Mouse (Mus musculus): ENCODE measurements around the gene Tgtp1. TPM values are rescaled to one million over a fixed set of nuclear protein-coding genes. Genes with fewer than 3 reads are reported as not detected.
"Not testable (repeated sequence)": the region's sequence is repeated elsewhere in the genome, so short reads cannot be mapped to it uniquely, and the experiment has no call there.

Tgtp1 gene
- 0.53 and 1.5 TPM in 2 replicates for polyA plus RNA-seq (2015; fragmentation: Nextera tagmentation; extraction: Ambion mirVana)

- H3K4me3 ChIP-seq (ENCODE audit: low read length); H3K4me1 ChIP-seq (replicated peaks; ENCODE audit: control insufficient read depth, insufficient read depth, low read length); H3K4me2 ChIP-seq (ENCODE audit: low read depth, low read length); H3K27me3 ChIP-seq (ENCODE audit: control insufficient read depth, insufficient read depth, low read depth, low read length); H3K9me3 ChIP-seq (ENCODE audit: control insufficient read depth, low read length); H3K9ac ChIP-seq (ENCODE audit: low read length); H3K36me3 ChIP-seq (ENCODE audit: control insufficient read depth, insufficient read depth, low read length): not testable (repeated sequence)
- H3K27ac ChIP-seq (ENCODE audit: low read length): peak within 1 kb of the TSS; percentile 33
- peak; percentile 67 for ATAC-seq (ENCODE audit: low read depth)
- WGBS: 21% methylated on average over 2 of the region's 2 CpGs
Observed at GRCm38 (mm10) chr11:48994018-48994417, at the start of gene Tgtp1. Tgtp1 (minus strand) TSS chr11:48994172.

DNA sequence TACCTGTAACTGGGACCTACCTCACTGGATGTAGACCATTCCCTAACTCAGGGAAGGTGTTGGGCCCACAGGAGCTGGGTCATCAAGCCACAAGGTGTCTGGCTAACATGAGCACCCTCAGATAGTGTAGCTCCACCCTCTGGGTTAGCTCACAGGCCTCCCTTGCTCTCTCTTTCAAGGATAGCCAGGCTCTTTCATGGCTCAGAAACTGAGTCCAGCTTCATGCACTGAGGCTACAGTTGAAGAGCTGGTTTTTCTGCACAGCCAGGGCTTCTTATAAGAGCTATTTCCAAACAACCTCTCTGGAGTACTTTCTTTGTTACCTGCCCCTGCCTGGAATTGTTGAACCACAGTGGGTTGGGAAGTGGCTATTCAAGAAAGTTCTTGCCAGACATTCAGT lies 18.1 kb upstream of the Tgtp1 start:
- peak overlapping the region; percentile 49; the same call in 1 of the 2 replicates for H3K27ac ChIP-seq (ENCODE audit: low read length)
- ATAC-seq (ENCODE audit: low read depth): peak; percentile 89
- H3K4me3 ChIP-seq (ENCODE audit: low read length): not testable (repeated sequence)

DNA sequence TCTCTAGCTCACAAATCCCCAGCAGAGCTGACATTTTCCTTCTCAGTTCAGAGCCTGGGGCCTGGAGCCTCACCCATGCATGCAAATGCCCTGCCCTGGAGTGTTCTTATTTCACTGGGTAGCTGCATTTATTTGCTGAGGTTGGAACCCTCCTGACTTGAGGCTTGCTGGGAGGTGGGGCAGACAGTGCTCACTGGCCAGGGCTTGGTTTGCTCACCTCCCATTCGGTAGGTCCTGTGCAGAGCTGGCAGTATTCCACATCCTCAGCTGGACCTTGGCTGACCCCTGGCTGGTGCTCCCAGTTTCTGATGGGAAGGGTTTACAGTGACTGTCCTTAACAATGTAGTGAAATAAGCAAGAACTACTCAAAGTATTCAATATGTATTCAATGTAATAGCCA lies 12.8 kb upstream of the Tgtp1 start:
- H3K9me3 ChIP-seq (ENCODE audit: control insufficient read depth, low read length); H3K27ac ChIP-seq (ENCODE audit: low read length); H3K4me2 ChIP-seq (ENCODE audit: low read depth, low read length); H3K4me1 ChIP-seq (replicated peaks; ENCODE audit: control insufficient read depth, insufficient read depth, low read length); H3K36me3 ChIP-seq (ENCODE audit: control insufficient read depth, insufficient read depth, low read length); H3K27me3 ChIP-seq (ENCODE audit: control insufficient read depth, insufficient read depth, low read depth, low read length); H3K4me3 ChIP-seq (ENCODE audit: low read length); H3K9ac ChIP-seq (ENCODE audit: low read length): not testable (repeated sequence)
- WGBS: 20% methylated on average over 1 of the region's 1 CpGs
- ATAC-seq (ENCODE audit: low read depth): peak; percentile 75

More for the DNA sequence above, 18.1 kb upstream of the Tgtp1 start:
- H3K36me3 ChIP-seq (ENCODE audit: control insufficient read depth, insufficient read depth, low read length); H3K27me3 ChIP-seq (ENCODE audit: control insufficient read depth, insufficient read depth, low read depth, low read length); H3K9me3 ChIP-seq (ENCODE audit: control insufficient read depth, low read length); H3K4me2 ChIP-seq (ENCODE audit: low read depth, low read length); H3K9ac ChIP-seq (ENCODE audit: low read length); H3K4me1 ChIP-seq (replicated peaks; ENCODE audit: control insufficient read depth, insufficient read depth, low read length): not testable (repeated sequence)

DNA sequence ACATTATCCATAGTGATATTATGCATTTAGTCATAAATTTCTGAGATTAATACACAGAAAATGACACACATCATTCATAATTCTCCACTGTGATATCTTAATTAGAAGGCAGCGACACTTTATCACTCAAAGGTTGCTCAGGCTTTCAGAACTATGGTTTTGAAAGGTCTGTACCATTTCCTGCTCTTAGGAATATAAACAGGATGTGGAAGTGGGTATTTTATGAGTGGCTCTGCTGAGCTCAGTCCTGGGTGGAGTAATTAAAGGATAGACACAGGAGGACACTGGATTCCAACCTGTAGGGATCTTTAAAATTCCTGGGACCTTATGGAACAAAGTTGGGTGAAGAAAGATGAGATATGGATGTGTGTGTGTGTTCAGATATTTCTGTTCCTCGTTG lies 12.3 kb upstream of the Tgtp1 start:
- not testable (repeated sequence) for H3K4me3 ChIP-seq (ENCODE audit: low read length); H3K36me3 ChIP-seq (ENCODE audit: control insufficient read depth, insufficient read depth, low read length); H3K9me3 ChIP-seq (ENCODE audit: control insufficient read depth, low read length); H3K27me3 ChIP-seq (ENCODE audit: control insufficient read depth, insufficient read depth, low read depth, low read length); H3K4me2 ChIP-seq (ENCODE audit: low read depth, low read length); H3K9ac ChIP-seq (ENCODE audit: low read length); H3K4me1 ChIP-seq (replicated peaks; ENCODE audit: control insufficient read depth, insufficient read depth, low read length); H3K27ac ChIP-seq (ENCODE audit: low read length)
- ATAC-seq (ENCODE audit: low read depth): peak; percentile 38; the same call in 1 of the 2 replicates
- 37% methylated on average over 2 of the region's 2 CpGs for WGBS

GRCm38 (mm10) chr11:49000411-49000810 lies 6.4 kb upstream of the Tgtp1 start:
- not testable (repeated sequence) for H3K27ac ChIP-seq (ENCODE audit: low read length); H3K4me3 ChIP-seq (ENCODE audit: low read length); H3K4me2 ChIP-seq (ENCODE audit: low read depth, low read length); H3K4me1 ChIP-seq (replicated peaks; ENCODE audit: control insufficient read depth, insufficient read depth, low read length); H3K9ac ChIP-seq (ENCODE audit: low read length); H3K36me3 ChIP-seq (ENCODE audit: control insufficient read depth, insufficient read depth, low read length); ATAC-seq (ENCODE audit: low read depth); H3K9me3 ChIP-seq (ENCODE audit: control insufficient read depth, low read length); H3K27me3 ChIP-seq (ENCODE audit: control insufficient read depth, insufficient read depth, low read depth, low read length)
- 65% methylated on average over 1 of the region's 1 CpGs for WGBS

DNA sequence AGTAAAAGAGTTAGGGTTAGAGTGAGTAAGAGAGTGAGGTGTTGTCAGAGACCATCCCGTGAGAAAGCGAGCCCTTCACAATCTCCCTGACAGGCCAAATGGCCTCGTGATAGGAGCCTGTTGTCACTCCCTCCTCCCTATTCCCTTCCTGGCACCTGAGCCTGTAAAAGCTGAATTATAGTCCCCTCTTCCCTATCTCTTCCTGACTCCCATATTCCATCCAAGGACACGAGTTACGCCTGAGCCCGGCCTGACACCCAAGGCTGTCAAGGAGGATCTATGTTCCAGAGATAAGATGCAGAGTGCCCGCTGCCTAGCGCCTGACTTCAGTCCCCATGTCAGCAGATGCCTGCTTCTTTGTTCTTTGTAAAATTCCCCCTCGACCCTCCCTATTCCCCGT lies 676 bp downstream of the Tgtp1 start:
- not testable (repeated sequence) for H3K27ac ChIP-seq (ENCODE audit: low read length); H3K36me3 ChIP-seq (ENCODE audit: control insufficient read depth, insufficient read depth, low read length); ATAC-seq (ENCODE audit: low read depth); H3K4me3 ChIP-seq (ENCODE audit: low read length); H3K27me3 ChIP-seq (ENCODE audit: control insufficient read depth, insufficient read depth, low read depth, low read length); H3K9ac ChIP-seq (ENCODE audit: low read length); H3K4me1 ChIP-seq (replicated peaks; ENCODE audit: control insufficient read depth, insufficient read depth, low read length); H3K4me2 ChIP-seq (ENCODE audit: low read depth, low read length); H3K9me3 ChIP-seq (ENCODE audit: control insufficient read depth, low read length)
- 23% methylated on average over 10 of the region's 10 CpGs for WGBS

- not testable (repeated sequence) for H3K27ac ChIP-seq (ENCODE audit: low read length); ATAC-seq (ENCODE audit: low read depth); H3K9ac ChIP-seq (ENCODE audit: low read length); H3K27me3 ChIP-seq (ENCODE audit: control insufficient read depth, insufficient read depth, low read depth, low read length); H3K4me3 ChIP-seq (ENCODE audit: low read length); H3K4me1 ChIP-seq (replicated peaks; ENCODE audit: control insufficient read depth, insufficient read depth, low read length); H3K36me3 ChIP-seq (ENCODE audit: control insufficient read depth, insufficient read depth, low read length); H3K4me2 ChIP-seq (ENCODE audit: low read depth, low read length); H3K9me3 ChIP-seq (ENCODE audit: control insufficient read depth, low read length)
- 33% methylated on average over 4 of the region's 4 CpGs for WGBS
Observed at GRCm38 (mm10) chr11:48991740-48992520, 2.0 kb downstream of the Tgtp1 start, which contains the start of gene Gm12185. Gm12185 (minus strand) TSS chr11:48992226.

GRCm38 (mm10) chr11:48989981-48990380 lies 4.0 kb downstream of the Tgtp1 start:
- WGBS: 72% methylated on average over 2 of the region's 2 CpGs
- H3K9ac ChIP-seq (ENCODE audit: low read length); H3K4me3 ChIP-seq (ENCODE audit: low read length); H3K27ac ChIP-seq (ENCODE audit: low read length); ATAC-seq (ENCODE audit: low read depth); H3K36me3 ChIP-seq (ENCODE audit: control insufficient read depth, insufficient read depth, low read length); H3K4me2 ChIP-seq (ENCODE audit: low read depth, low read length); H3K4me1 ChIP-seq (replicated peaks; ENCODE audit: control insufficient read depth, insufficient read depth, low read length); H3K9me3 ChIP-seq (ENCODE audit: control insufficient read depth, low read length); H3K27me3 ChIP-seq (ENCODE audit: control insufficient read depth, insufficient read depth, low read depth, low read length): not testable (repeated sequence)

DNA sequence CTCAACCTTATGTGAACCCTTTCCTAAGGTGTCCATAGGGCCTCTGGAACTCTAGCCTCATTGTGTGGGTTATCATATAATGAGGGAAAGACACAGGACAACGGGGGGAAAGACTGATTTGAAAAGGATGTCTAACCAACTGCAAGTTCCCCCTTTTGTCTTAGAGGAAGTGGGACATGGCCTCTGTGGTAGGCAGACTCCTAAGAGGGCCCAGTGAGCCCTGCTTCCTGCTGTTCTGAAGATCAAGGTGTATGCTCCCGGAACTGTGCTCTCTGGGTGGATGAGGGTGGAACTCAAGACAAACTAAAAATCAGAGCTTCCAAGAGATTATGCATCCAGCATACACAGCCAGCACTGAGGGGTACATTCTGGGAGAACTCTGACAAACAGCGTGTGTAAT lies 5.8 kb downstream of the Tgtp1 start:
- not testable (repeated sequence) for H3K4me3 ChIP-seq (ENCODE audit: low read length); H3K4me1 ChIP-seq (replicated peaks; ENCODE audit: control insufficient read depth, insufficient read depth, low read length); ATAC-seq (ENCODE audit: low read depth); H3K4me2 ChIP-seq (ENCODE audit: low read depth, low read length); H3K27ac ChIP-seq (ENCODE audit: low read length); H3K9me3 ChIP-seq (ENCODE audit: control insufficient read depth, low read length); H3K36me3 ChIP-seq (ENCODE audit: control insufficient read depth, insufficient read depth, low read length); H3K27me3 ChIP-seq (ENCODE audit: control insufficient read depth, insufficient read depth, low read depth, low read length); H3K9ac ChIP-seq (ENCODE audit: low read length)
- 70% methylated on average over 2 of the region's 3 CpGs for WGBS
